Mouse (Mus musculus): ENCODE measurements at regions not wholly inside any gene's neighbourhood (a gene's known extent, or its start where the extent isn't known, plus 50 kb on each side); places are given as distances from the start of the nearest gene placed in this dataset.

GRCm38 (mm10) chr4:56262589-56262988 is 477.3 kb upstream of the Gm26657 start:
- TF ChIP-seq CTCF (IDR thresholded peaks at IDR 0.05; ENCODE audit: extremely low read depth, insufficient read depth, low read length), result no peak
- TF ChIP-seq POLR2A (IDR thresholded peaks at IDR 0.05; ENCODE audit: extremely low read depth, insufficient read depth, low read length), result no peak
